Mouse (Mus musculus) mouse trophoblast stem cell (cell line): ENCODE data around the gene Prss8.

Experiments used
- in situ Hi-C, 2 experiments: fragments of 300-500 bp; cut with MseI, MboI; formaldehyde crosslinking; loops; 2 replicates in 1 of 2; 3 replicates in 1 of 2; pipeline ENCODE4 v1.15.1; 2025

Prss8 gene

DNA sequence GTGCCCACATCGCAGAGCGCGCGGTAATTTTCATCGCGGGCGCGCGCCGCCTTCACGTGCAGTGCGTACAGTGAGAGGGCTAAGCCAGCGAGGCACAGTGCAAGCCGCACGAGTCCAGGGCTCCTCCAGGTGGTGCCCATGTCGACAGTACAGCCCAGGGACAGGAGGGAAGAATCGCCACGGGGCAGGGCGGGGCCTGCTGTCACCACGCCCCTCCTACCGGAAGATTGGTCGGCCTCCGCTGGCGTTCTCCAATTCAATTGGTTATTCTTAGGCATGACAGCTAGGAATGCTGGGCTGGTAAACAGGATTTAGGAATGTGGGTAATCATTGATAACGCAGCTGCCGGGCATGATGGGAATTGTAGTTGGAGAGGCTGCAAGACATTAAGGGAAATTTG is 34.5 kb downstream of the Prss8 start, which contains the start of the genes Gm21974 and Vkorc1:
Gm21974 (minus strand) TSS at position 13 of the 400 bp plus-strand sequence.
Vkorc1 (minus strand) TSS at position 176 of the 400 bp plus-strand sequence.
- in situ Hi-C loops: no loop called here

GRCm38 (mm10) chr7:127894480-127894879 is 35.4 kb downstream of the Prss8 start:
- in situ Hi-C loops: no loop called here

- in situ Hi-C loops: no loop called here
Observed at GRCm38 (mm10) chr7:127890798-127891197, 39.1 kb downstream of the Prss8 start, which contains the start of gene Prss53. Gene Prss53 (minus strand): TSS chr7:127890970.

GRCm38 (mm10) chr7:127888821-127889220 is 41.1 kb downstream of the Prss8 start:
- in situ Hi-C loops: no loop called here

GRCm38 (mm10) chr7:127887781-127888180 is 42.1 kb downstream of the Prss8 start:
- in situ Hi-C loops: no loop called here

GRCm38 (mm10) chr7:127887191-127887590 is 42.7 kb downstream of the Prss8 start:
- in situ Hi-C loops: no loop called here

DNA sequence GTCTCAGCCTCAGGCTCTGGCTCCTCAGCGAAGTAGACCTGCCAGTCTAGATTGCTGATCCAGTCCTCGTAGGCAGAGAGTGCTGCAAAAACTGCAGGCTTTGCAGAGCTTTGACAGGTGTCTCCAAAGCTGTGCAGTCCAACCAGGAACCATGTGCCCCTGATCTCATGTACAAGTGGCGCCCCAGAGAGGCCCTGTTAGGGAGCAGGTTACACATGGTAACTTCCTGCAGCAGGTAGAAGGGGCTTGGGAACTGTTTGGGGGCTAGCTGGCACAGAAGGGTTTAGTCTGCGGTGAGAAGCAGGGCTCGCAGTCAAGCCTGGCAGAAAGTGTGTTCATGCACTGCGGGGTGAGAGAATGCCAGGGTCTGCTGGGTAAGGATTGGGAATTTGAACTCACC is 43.4 kb downstream of the Prss8 start:
- in situ Hi-C loops: no loop called here

- in situ Hi-C loops: no loop called here
Observed at GRCm38 (mm10) chr7:127885951-127886350, 44.0 kb downstream of the Prss8 start.

DNA sequence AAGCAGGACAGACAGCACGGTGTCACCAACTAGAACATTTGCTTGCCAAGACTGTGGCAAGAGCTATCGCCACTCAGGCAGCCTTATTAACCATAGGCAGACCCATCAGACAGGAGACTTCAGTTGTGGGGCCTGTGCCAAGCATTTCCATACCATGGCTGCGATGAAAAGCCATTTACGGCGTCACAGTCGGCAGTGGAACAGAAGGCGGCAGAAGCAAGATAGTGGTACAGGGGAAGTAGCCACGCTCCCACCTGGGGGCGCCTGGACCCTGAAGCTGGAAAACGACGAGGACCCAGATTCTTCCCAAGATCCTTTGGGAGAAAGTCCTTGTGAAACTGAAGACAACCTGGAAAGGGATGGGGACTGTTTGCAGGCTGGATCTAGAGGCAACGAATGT is 49.5 kb downstream of the Prss8 start:
- in situ Hi-C loops: no loop called here

DNA sequence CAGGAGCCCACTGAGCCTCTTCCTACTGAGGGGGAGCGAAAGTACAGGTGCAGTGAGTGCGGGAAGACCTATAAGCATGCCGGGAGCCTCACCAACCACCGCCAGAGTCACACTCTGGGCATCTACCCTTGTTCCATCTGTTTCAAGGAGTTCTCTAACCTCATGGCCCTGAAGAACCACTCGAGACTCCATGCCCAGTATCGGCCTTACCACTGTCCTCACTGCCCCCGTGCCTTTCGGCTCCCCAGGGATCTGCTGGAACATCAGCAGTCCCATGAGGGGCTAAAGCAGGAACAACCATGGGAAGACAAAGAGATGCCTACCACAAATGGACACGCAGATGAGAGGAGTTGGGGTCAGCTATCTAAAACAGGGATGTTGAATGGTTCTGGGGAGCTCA is 50.6 kb downstream of the Prss8 start:
- in situ Hi-C loops: no loop called here

DNA sequence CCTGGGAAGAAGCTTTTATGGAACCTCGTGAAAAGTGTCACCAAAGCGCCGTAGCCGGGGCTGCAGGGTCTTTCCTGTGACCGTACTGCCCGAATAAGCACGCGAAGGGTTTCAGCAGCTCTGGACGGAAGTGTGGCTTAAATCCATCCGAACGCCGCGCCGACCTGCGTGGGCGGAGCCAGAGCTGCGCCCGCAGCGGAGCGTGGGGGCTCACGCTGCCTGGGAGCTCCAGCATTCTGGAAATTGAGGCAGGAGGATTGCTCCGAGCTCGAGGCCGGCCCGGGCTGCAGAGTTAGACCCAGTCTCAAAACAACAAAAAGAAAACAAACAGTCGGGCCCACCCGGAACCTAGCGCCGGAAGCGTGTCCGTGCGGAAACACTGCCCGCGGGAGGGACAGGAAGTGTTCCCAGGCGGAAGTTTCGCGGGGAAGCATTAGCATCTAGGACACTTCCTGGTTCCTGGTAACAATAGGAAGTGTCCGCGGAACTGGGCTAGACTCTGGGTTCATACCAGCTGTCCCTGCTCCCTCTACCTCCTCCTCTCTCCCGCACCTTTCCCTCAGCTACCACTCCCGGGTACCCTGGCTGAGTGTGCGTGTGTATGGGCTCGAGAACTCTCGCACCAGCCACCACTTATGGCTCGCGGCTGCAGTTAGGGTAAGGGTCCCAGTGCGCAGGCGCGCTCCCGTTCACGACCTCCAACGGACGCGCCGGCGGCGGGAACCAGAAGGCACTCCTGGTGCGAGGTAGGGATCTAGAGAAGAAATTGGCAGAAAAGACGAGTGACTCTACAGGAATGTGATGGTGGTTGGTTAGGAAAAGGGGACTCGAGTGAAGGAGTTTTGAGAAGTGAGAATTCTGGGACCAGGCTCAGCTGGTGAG is 53.2 kb downstream of the Prss8 start, which contains the start of gene Zfp668:
Zfp668 (minus strand) TSS at position 362 of the 882 bp plus-strand sequence.
- in situ Hi-C loops: no loop called here

GRCm38 (mm10) chr7:127876041-127876466 is 53.9 kb downstream of the Prss8 start, which contains the start of gene Zfp646:
Gene Zfp646 (plus strand): TSS chr7:127876221.
- in situ Hi-C loops: no loop called here
